Mouse (Mus musculus) C2C12 (cell line): Measurements from ENCODE around the gene Olfr800. TPM values are rescaled to one million over a fixed set of nuclear protein-coding genes. Genes with fewer than 3 reads are reported as not detected.

ENCODE experiments used
- H3K27me3 ChIP-seq: one replicate; pipeline ENCODE4 v1.6.1; 2011; ENCODE audit not compliant: control insufficient read depth, insufficient read depth, insufficient read length
- H3K36me3 ChIP-seq: one replicate; pipeline ENCODE4 v1.6.1; 2011; ENCODE audit not compliant: control insufficient read depth, insufficient read depth
- H3K4me3 ChIP-seq: one replicate; pipeline ENCODE4 v1.5.1; 2011; ENCODE audit warnings: mild to moderate bottlenecking, control low read depth; ENCODE audit not compliant: poor library complexity, insufficient read depth, severe bottlenecking
- H3K79me2 ChIP-seq: one replicate; pipeline ENCODE4 v1.6.1; 2011; ENCODE audit not compliant: control insufficient read depth, insufficient read depth
- H3K79me3 ChIP-seq: one replicate; pipeline ENCODE4 v1.6.1; 2011; ENCODE audit warnings: low read depth, control low read depth
- H3ac ChIP-seq: one replicate; pipeline ENCODE3; 2011; ENCODE audit warnings: low read depth; ENCODE audit not compliant: control insufficient read depth, insufficient read length
- CEBPB ChIP-seq: IDR thresholded peaks from one replicate; pipeline ENCODE4 v1.6.1; 2011; ENCODE audit warnings: low read depth, mild to moderate bottlenecking, control low read depth, moderate library complexity
- CTCF ChIP-seq: IDR thresholded peaks from one replicate; pipeline ENCODE4 v1.5.1; 2011; ENCODE audit not compliant: control insufficient read depth, insufficient read depth, insufficient read length
- FOSL1 ChIP-seq: IDR thresholded peaks from one replicate; pipeline ENCODE4 v1.8.0; 2011; ENCODE audit warnings: mild to moderate bottlenecking, low read length; ENCODE audit not compliant: poor library complexity, insufficient read depth, severe bottlenecking
- MAX ChIP-seq: IDR thresholded peaks from one replicate; pipeline ENCODE4 v1.6.1; 2011; ENCODE audit warnings: mild to moderate bottlenecking, control low read depth
- MYOD1 ChIP-seq: IDR thresholded peaks from one replicate; pipeline ENCODE4 v1.6.1; 2011; ENCODE audit warnings: low read depth; ENCODE audit not compliant: control insufficient read depth, insufficient read length
- MYOG ChIP-seq: IDR thresholded peaks from one replicate; pipeline ENCODE4 v1.6.1; 2011; ENCODE audit not compliant: control insufficient read depth, insufficient read length; ENCODE audit errors: extremely low read depth
- USF1 ChIP-seq: IDR thresholded peaks from one replicate; pipeline ENCODE4 v1.6.1; 2011; ENCODE audit warnings: low read depth, mild to moderate bottlenecking, control low read depth, moderate library complexity
- polyA plus RNA-seq: library from polyadenylated mRNA; unstranded; fragments of >200 nt; fragmentation: generic; extraction: Trizol; gene quantifications from one replicate; pipeline ENCODE4 v1.2.1, GENCODE M21; 2012; ENCODE audit warnings: missing spikeins

The Olfr800 gene
- polyA plus RNA-seq, 1 experiment, result not detected

GRCm38 (mm10) chr10:129651763-129652162 lies 5.7 kb upstream of the Olfr800 start:
- no peak for TF ChIP-seq CTCF
- no peak for TF ChIP-seq MAX
- TF ChIP-seq USF1, result no peak
- TF ChIP-seq FOSL1, result no peak
- TF ChIP-seq CEBPB, result no peak
- no peak for TF ChIP-seq MYOD1
- TF ChIP-seq MYOG, result no peak
- H3K27me3 ChIP-seq, result no peaks in the 10 kb centered on the region
- no peaks in the 10 kb centered on the region for H3K79me2 ChIP-seq
- no peak overlapping the region for H3K4me3 ChIP-seq
- H3K79me3 ChIP-seq, result no peaks in the 10 kb centered on the region
- no peaks in the 10 kb centered on the region for H3K36me3 ChIP-seq
- H3ac ChIP-seq, result no peak overlapping the region

- H3K79me3 ChIP-seq, result no peaks in the 10 kb centered on the region
- no peak within 1 kb of the TSS for H3K4me3 ChIP-seq
- H3K79me2 ChIP-seq, result no peaks in the 10 kb centered on the region
- no peaks in the 10 kb centered on the region for H3K36me3 ChIP-seq
- no peaks in the 10 kb centered on the region for H3K27me3 ChIP-seq
- no peak within 1 kb of the TSS for H3ac ChIP-seq
- TF ChIP-seq MAX (no peak), USF1 (no peak), MYOG (no peak), CTCF (no peak), FOSL1 (no peak), CEBPB (no peak), MYOD1 (no peak)
These were observed 16.3 kb downstream of the Olfr800 start, which contains the start of gene Olfr801 for GRCm38 (mm10) chr10:129673765-129674164. TSS of gene Olfr801 (minus strand) at chr10:129673865.

GRCm38 (mm10) chr10:129688069-129688468 lies 30.6 kb downstream of the Olfr800 start, which contains the start of gene Olfr802:
TSS of gene Olfr802 (minus strand) at chr10:129688169.
- no peaks in the 10 kb centered on the region for H3K36me3 ChIP-seq
- H3ac ChIP-seq, result no peak within 1 kb of the TSS
- H3K79me3 ChIP-seq, result no peaks in the 10 kb centered on the region
- no peaks in the 10 kb centered on the region for H3K27me3 ChIP-seq
- TF ChIP-seq USF1 (no peak), FOSL1 (no peak), MYOG (no peak), CTCF (no peak)
- no peak within 1 kb of the TSS for H3K4me3 ChIP-seq
- H3K79me2 ChIP-seq, result no peaks in the 10 kb centered on the region

GRCm38 (mm10) chr10:129694186-129694585 lies 36.7 kb downstream of the Olfr800 start, which contains the start of gene Olfr803:
TSS of gene Olfr803 (minus strand) at chr10:129694286.
- Histone ChIP-seq H3K79me2 (no peaks in the 10 kb centered on the region), H3K36me3 (no peaks in the 10 kb centered on the region)
- TF ChIP-seq MAX, result no peak
- TF ChIP-seq MYOD1, result no peak

GRCm38 (mm10) chr10:129702910-129703309 lies 45.4 kb downstream of the Olfr800 start, which contains the start of gene Olfr804:
TSS of gene Olfr804 (plus strand) at chr10:129703210.
- TF ChIP-seq CTCF (no peak), FOSL1 (no peak), MYOD1 (no peak), MYOG (no peak), CEBPB (no peak), USF1 (no peak), MAX (no peak)
- Histone ChIP-seq H3K27me3 (no peaks in the 10 kb centered on the region), H3K36me3 (no peaks in the 10 kb centered on the region), H3K79me2 (no peaks in the 10 kb centered on the region), H3K79me3 (no peaks in the 10 kb centered on the region), H3K4me3 (no peak within 1 kb of the TSS), H3ac (no peak within 1 kb of the TSS)

More at GRCm38 (mm10) chr10:129694186-129694585, 36.7 kb downstream of the Olfr800 start, which contains the start of gene Olfr803:
- H3K4me3 ChIP-seq, result no peak within 1 kb of the TSS
- no peaks in the 10 kb centered on the region for H3K79me3 ChIP-seq
- H3K27me3 ChIP-seq, result no peaks in the 10 kb centered on the region
- H3ac ChIP-seq, result no peak within 1 kb of the TSS

Other genes starting within 250 kb of the Olfr800 start
- not detected for gene Olfr786, start 230.4 kb upstream of the Olfr800 start, polyA plus RNA-seq
- not detected for gene Olfr787, start 195.8 kb upstream of the Olfr800 start, polyA plus RNA-seq
- not detected for gene Olfr788, start 186.7 kb upstream of the Olfr800 start, polyA plus RNA-seq
- gene Olfr789, start 172.9 kb upstream of the Olfr800 start, polyA plus RNA-seq, result not detected
- not detected for gene Olfr790, start 159.2 kb upstream of the Olfr800 start, polyA plus RNA-seq
- not detected for gene Olfr791, start 135.9 kb upstream of the Olfr800 start, polyA plus RNA-seq
- not detected for gene Olfr792, start 118.5 kb upstream of the Olfr800 start, polyA plus RNA-seq
- not detected for gene Olfr794, start 90.0 kb upstream of the Olfr800 start, polyA plus RNA-seq
- gene Olfr796, start 45.1 kb upstream of the Olfr800 start, polyA plus RNA-seq, result not detected
- not detected for gene Olfr798, start 29.8 kb upstream of the Olfr800 start, polyA plus RNA-seq
- gene Olfr799, start 20.2 kb upstream of the Olfr800 start, polyA plus RNA-seq, result not detected
- not detected for gene Olfr801, start 16.2 kb downstream of the Olfr800 start, polyA plus RNA-seq
- not detected for gene Olfr802, start 30.5 kb downstream of the Olfr800 start, polyA plus RNA-seq
- not detected for gene Olfr803, start 36.6 kb downstream of the Olfr800 start, polyA plus RNA-seq
- not detected for gene Olfr804, start 45.5 kb downstream of the Olfr800 start, polyA plus RNA-seq
- gene Olfr805, start 71.7 kb downstream of the Olfr800 start, polyA plus RNA-seq, result not detected
- not detected for gene Olfr806, start 84.2 kb downstream of the Olfr800 start, polyA plus RNA-seq
- not detected for gene Olfr807, start 100.1 kb downstream of the Olfr800 start, polyA plus RNA-seq
- gene Olfr808, start 107.8 kb downstream of the Olfr800 start, polyA plus RNA-seq, result not detected
- not detected for gene Olfr809, start 116.9 kb downstream of the Olfr800 start, polyA plus RNA-seq
- not detected for gene Olfr810, start 137.2 kb downstream of the Olfr800 start, polyA plus RNA-seq
- gene Olfr811, start 146.7 kb downstream of the Olfr800 start, polyA plus RNA-seq, result not detected
- gene Olfr812, start 188.4 kb downstream of the Olfr800 start, polyA plus RNA-seq, result not detected
- gene Olfr813, start 197.7 kb downstream of the Olfr800 start, polyA plus RNA-seq, result not detected
- not detected for gene Olfr814, start 222.2 kb downstream of the Olfr800 start, polyA plus RNA-seq
- not detected for gene Olfr815, start 248.2 kb downstream of the Olfr800 start, polyA plus RNA-seq